Mouse (Mus musculus) CH12.LX (cell line): Measurements from ENCODE around the gene Lrch1. TPM values are rescaled to one million over a fixed set of nuclear protein-coding genes. Genes with fewer than 3 reads are reported as not detected.

ENCODE experiments used
- DNase-seq: peaks from one replicate; pipeline ENCODE4 v3.0.0-alpha.2; 2013; ENCODE audit errors: extremely low read depth
- H3K27ac ChIP-seq: 2 replicates; pipeline ENCODE4 v1.5.1; 2012; ENCODE audit warnings: low read depth, mild to moderate bottlenecking, control low read depth, moderate library complexity; ENCODE audit not compliant: insufficient read depth
- H3K27me3 ChIP-seq: replicated peaks from 2 replicates; pipeline ENCODE3; 2012; ENCODE audit warnings: inconsistent platforms
- H3K36me3 ChIP-seq, 2 experiments: replicated peaks in 1 of 2; 2 replicates each; pipeline versions ENCODE3 to v1.6.1; 2012; ENCODE audit warnings: inconsistent platforms in 1 of 2, low read length in 1 of 2, mild to moderate bottlenecking in 1 of 2, mixed read lengths in 1 of 2, moderate library complexity in 1 of 2; ENCODE audit not compliant: control insufficient read depth in 1 of 2, insufficient read depth in 1 of 2
- H3K4me1 ChIP-seq, 2 experiments: 2 replicates each; pipeline ENCODE4 v1.6.1; 2012; ENCODE audit warnings: inconsistent platforms in 1 of 2, moderate library complexity in 1 of 2; ENCODE audit not compliant: insufficient read depth in 2 of 2, control insufficient read depth in 1 of 2
- H3K4me2 ChIP-seq: 2 replicates; pipeline ENCODE4 v1.6.1; 2012; ENCODE audit warnings: low read depth, mild to moderate bottlenecking, control low read depth; ENCODE audit not compliant: poor library complexity, insufficient read depth, severe bottlenecking
- H3K4me3 ChIP-seq, 3 experiments: fragments of 150-350 bp in 1 of 3; sonication (generic) in 1 of 3; replicated peaks in 1 of 3; 2 replicates each; pipeline versions ENCODE3 to v1.5.1; 2011 to 2012; ENCODE audit warnings: low read depth in 2 of 3, low read length in 2 of 3, mild to moderate bottlenecking in 2 of 3, moderate library complexity in 2 of 3, control low read depth in 1 of 3, improper control_type of control experiment in 1 of 3, inconsistent platforms in 1 of 3, mixed read lengths in 1 of 3; ENCODE audit not compliant: poor library complexity in 1 of 3
- H3K79me2 ChIP-seq: replicated peaks from 2 replicates; pipeline ENCODE4 v1.6.1; 2012; ENCODE audit warnings: mild to moderate bottlenecking, moderate library complexity; ENCODE audit not compliant: control insufficient read depth, poor library complexity, insufficient read depth, severe bottlenecking; ENCODE audit errors: extremely low read depth
- H3K9ac ChIP-seq: 2 replicates; pipeline ENCODE4 v1.6.1; 2012; ENCODE audit warnings: low read depth, mild to moderate bottlenecking, control low read depth, moderate library complexity; ENCODE audit not compliant: insufficient read depth
- H3K9me3 ChIP-seq: replicated peaks from 2 replicates; pipeline ENCODE3; 2012; ENCODE audit warnings: low read length, inconsistent platforms, mixed read lengths
- BHLHE40 ChIP-seq: IDR thresholded peaks from 2 replicates; pipeline ENCODE4 v1.6.1; 2011; ENCODE audit warnings: mild to moderate bottlenecking, low read depth, low read length, improper control_type of control experiment
- CTCF ChIP-seq, 2 experiments: IDR thresholded peaks in 1 of 2; conservative IDR thresholded peaks in 1 of 2; 2 replicates each; pipeline ENCODE4 v1.5.1; 2011 to 2012; ENCODE audit warnings: low read depth in 2 of 2, low read length in 2 of 2, improper control_type of control experiment in 1 of 2, inconsistent platforms in 1 of 2, mild to moderate bottlenecking in 1 of 2, moderate library complexity in 1 of 2
- EP300 ChIP-seq: IDR thresholded peaks from 2 replicates; pipeline ENCODE4 v1.6.1; 2011; ENCODE audit warnings: low read length, improper control_type of control experiment
- ETS1 ChIP-seq: conservative IDR thresholded peaks from 2 replicates; pipeline ENCODE4 v1.6.1; 2012; ENCODE audit warnings: low read depth, mild to moderate bottlenecking, inconsistent platforms, low read length, improper control_type of control experiment, moderate library complexity
- IRF4 ChIP-seq: IDR thresholded peaks from 2 replicates; pipeline ENCODE4 v1.6.1; 2014; ENCODE audit warnings: low read depth, mild to moderate bottlenecking, inconsistent platforms, low read length, improper control_type of control experiment
- MAX ChIP-seq: IDR thresholded peaks from 2 replicates; pipeline ENCODE4 v1.6.1; 2011; ENCODE audit warnings: low read length, improper control_type of control experiment
- MXI1 ChIP-seq: IDR thresholded peaks from 2 replicates; pipeline ENCODE4 v1.6.1; 2011; ENCODE audit warnings: mild to moderate bottlenecking, low read depth, low read length, improper control_type of control experiment
- MYC ChIP-seq: IDR thresholded peaks from 2 replicates; pipeline ENCODE4 v1.6.1; 2011; ENCODE audit warnings: low read depth, mild to moderate bottlenecking, improper control_type of control experiment, low read length
- NELFE ChIP-seq: IDR thresholded peaks from 2 replicates; pipeline ENCODE4 v1.6.1; 2011; ENCODE audit warnings: low read depth, low read length, improper control_type of control experiment
- NRF1 ChIP-seq: IDR thresholded peaks from 2 replicates; pipeline ENCODE4 v1.6.1; 2014; ENCODE audit warnings: low read depth, mild to moderate bottlenecking, inconsistent platforms, low read length, improper control_type of control experiment, moderate library complexity
- POLR2A ChIP-seq: IDR thresholded peaks from 2 replicates; pipeline ENCODE4 v1.6.1; 2011; ENCODE audit warnings: low read depth, mild to moderate bottlenecking, improper control_type of control experiment, low read length
- POLR2AphosphoS2 ChIP-seq: IDR thresholded peaks from 2 replicates; pipeline ENCODE4 v1.6.1; 2011; ENCODE audit warnings: low read depth, low read length, improper control_type of control experiment
- RCOR1 ChIP-seq: conservative IDR thresholded peaks from 2 replicates; pipeline ENCODE4 v1.6.1; 2012; ENCODE audit warnings: low read depth, mild to moderate bottlenecking, inconsistent platforms, low read length, improper control_type of control experiment
- SIN3A ChIP-seq: IDR thresholded peaks from 2 replicates; pipeline ENCODE4 v1.6.1; 2012; ENCODE audit warnings: low read length, improper control_type of control experiment, inconsistent platforms
- TBP ChIP-seq: conservative IDR thresholded peaks from 2 replicates; pipeline ENCODE4 v1.6.1; 2011; ENCODE audit warnings: low read depth, low read length, improper control_type of control experiment
- TCF12 ChIP-seq: IDR thresholded peaks from 2 replicates; pipeline ENCODE4 v1.6.1; 2014; ENCODE audit warnings: low read depth, mild to moderate bottlenecking, inconsistent platforms, low read length, improper control_type of control experiment
- ZNF384 ChIP-seq: IDR thresholded peaks from 2 replicates; pipeline ENCODE4 v1.6.1; 2012; ENCODE audit warnings: low read depth, low read length, improper control_type of control experiment, inconsistent platforms
- dilution Hi-C: fragments of 300-500 bp; cut with MboI; formaldehyde crosslinking; loops from 2 replicates; pipeline ENCODE4 v1.14.3; 2020; ENCODE audit warnings: low sequenced_read_pairs; ENCODE audit not compliant: extremely low pct_unique_long_range_greater_than_20kb, extremely low pct_ligation_motif_present
- in situ Hi-C: fragments of 300-500 bp; cut with MboI; formaldehyde crosslinking; loops from 3 replicates; pipeline ENCODE4 v1.14.3; 2019; ENCODE audit warnings: low sequenced_read_pairs, low pct_ligation_motif_present, low pct_unique_long_range_greater_than_20kb, mixed read lengths
- polyA plus RNA-seq: library from polyadenylated mRNA; unstranded; fragments of >175 nt; gene quantifications from 2 replicates; pipeline ENCODE4 v1.2.1, GENCODE M21; 2012; ENCODE audit warnings: low read depth; ENCODE audit not compliant: insufficient read length
- total RNA-seq, 2 experiments: library from RNA; depleted of rRNA; stranded (reverse); fragments of 300-350 nt in 1 of 2; fragments of >200 nt in 1 of 2; gene quantifications; 2 replicates each; pipeline ENCODE4 v1.2.3; 2012 to 2014

Gene Lrch1
- total and polyA plus RNA-seq, 3 experiments, result 10.3 to 23.3 (median 12.8) TPM

- dilution Hi-C loops, result no loop called here
- H3K27me3 ChIP-seq, result no peaks in the 10 kb centered on the region
Observed at GRCm38 (mm10) chr14:74919132-74919531, 28.5 kb downstream of the Lrch1 start.

GRCm38 (mm10) chr14:74918521-74919103, 29.1 kb downstream of the Lrch1 start:
- peak overlapping the region; percentile 86 for H3K4me2 ChIP-seq
- dilution Hi-C loops, result no loop called here

More at GRCm38 (mm10) chr14:74919132-74919531, 28.5 kb downstream of the Lrch1 start:
- Histone ChIP-seq H3K79me2 (peaks cover 13% of the 10 kb centered on the region), H3K36me3 (peaks cover 0 to 18% of the 10 kb centered on the region in 2 experiments), H3K9ac (no peak overlapping the region), H3K4me2 (peak overlapping the region; percentile 86), H3K4me3 (peak overlapping the region in 2 of 3 experiments; percentile 26 to 37), H3K27ac (no peak overlapping the region), H3K4me1 (peaks cover 32 to 92% of the 10 kb centered on the region in 2 experiments), H3K9me3 (no peaks in the 10 kb centered on the region)
- no peak for DNase-seq
- TF ChIP-seq CTCF (conservative IDR thresholded peaks at IDR 0.05 in 1 of 2, IDR thresholded peaks at IDR 0.05 in 1 of 2; ENCODE audit: low read depth in 2 of 2, low read length in 2 of 2) (no peak), SIN3A (no peak; the same call in 1 of the 2 replicates), BHLHE40 (peak; percentile 75), RCOR1 (no peak), EP300 (0 out of 2 replicates have a peak, but pooled peaks have one; percentile 11), ZNF384 (no peak), POLR2AphosphoS2 (no peak), ETS1 (peak; percentile 30), NELFE (no peak), MAX (0 out of 2 replicates have a peak, but pooled peaks have one; percentile 20), POLR2A (no peak), MXI1 (0 out of 2 replicates have a peak, but pooled peaks have one; percentile 50), MYC (0 out of 2 replicates have a peak, but pooled peaks have one; percentile 7), TBP (no peak), IRF4 (0 out of 2 replicates have a peak, but pooled peaks have one; percentile 36)
- in situ Hi-C loops, result no loop called here

More at GRCm38 (mm10) chr14:74918521-74919103, 29.1 kb downstream of the Lrch1 start:
- peak; percentile 55 for DNase-seq
- TF ChIP-seq NRF1 (no peak), TCF12 (no peak)
- H3K27me3 ChIP-seq, result no peaks in the 10 kb centered on the region
- H3K79me2 ChIP-seq, result peaks cover 13% of the 10 kb centered on the region
- peak overlapping the region; percentile 12; the same call in 1 of the 2 replicates for H3K27ac ChIP-seq
- no peaks in the 10 kb centered on the region for H3K9me3 ChIP-seq
- H3K9ac ChIP-seq, result no peak overlapping the region
- H3K4me1 ChIP-seq, result peaks cover 32 to 92% of the 10 kb centered on the region in 2 experiments
- peak overlapping the region; percentile 25 to 37 (median 26) for H3K4me3 ChIP-seq
- in situ Hi-C loops, result no loop called here
- H3K36me3 ChIP-seq, result peaks cover 0 to 13% of the 10 kb centered on the region in 2 experiments
